Mouse (Mus musculus): ENCODE data around the gene Hpd. TPM values are rescaled to one million over a fixed set of nuclear protein-coding genes. Genes with fewer than 3 reads are reported as not detected.
"Not testable (repeated sequence)": the region's sequence is repeated elsewhere in the genome, so short reads cannot be mapped to it uniquely, and the experiment has no call there.

The Hpd gene
- not detected for total RNA-seq (2021)

- DNase-seq: no peak
- intact Hi-C loops (cut with DNase I): no loop called here
Measured at GRCm38 (mm10) chr5:123182651-123183050, at the start of gene Hpd. Gene Hpd (minus strand): TSS chr5:123182727.

DNA sequence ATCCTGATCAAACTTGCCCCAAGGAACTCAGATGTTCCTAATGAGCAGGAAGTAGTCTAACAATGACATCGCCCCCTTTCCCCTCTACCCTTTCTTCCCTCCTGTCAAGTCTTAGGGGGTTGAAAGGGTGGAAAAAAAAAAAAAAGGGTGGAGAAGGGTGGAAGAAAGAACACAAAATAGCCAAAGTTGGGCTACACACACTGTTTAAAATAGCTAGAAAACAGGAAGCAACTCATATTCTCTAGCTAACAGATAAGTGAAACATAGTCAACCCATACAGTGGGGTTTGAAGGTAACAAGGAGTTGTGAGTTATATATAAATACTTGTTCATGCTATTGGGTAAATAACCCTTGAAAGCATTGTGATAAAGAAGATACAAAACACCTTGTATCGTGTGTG is 49.7 kb upstream of the Hpd start:
- intact Hi-C loops (cut with DNase I): no loop called here
- DNase-seq: no peak

- no peak for DNase-seq
- intact Hi-C loops (cut with DNase I): no loop called here
Measured at GRCm38 (mm10) chr5:123229296-123229695, 46.8 kb upstream of the Hpd start.

GRCm38 (mm10) chr5:123228524-123228922 is 46.0 kb upstream of the Hpd start:
- no peak for DNase-seq
- intact Hi-C loops (cut with DNase I): no loop called here

- intact Hi-C loops (cut with DNase I): no loop called here
- peak; percentile 97 for DNase-seq
Measured at GRCm38 (mm10) chr5:123227762-123228523, 45.4 kb upstream of the Hpd start.

DNA sequence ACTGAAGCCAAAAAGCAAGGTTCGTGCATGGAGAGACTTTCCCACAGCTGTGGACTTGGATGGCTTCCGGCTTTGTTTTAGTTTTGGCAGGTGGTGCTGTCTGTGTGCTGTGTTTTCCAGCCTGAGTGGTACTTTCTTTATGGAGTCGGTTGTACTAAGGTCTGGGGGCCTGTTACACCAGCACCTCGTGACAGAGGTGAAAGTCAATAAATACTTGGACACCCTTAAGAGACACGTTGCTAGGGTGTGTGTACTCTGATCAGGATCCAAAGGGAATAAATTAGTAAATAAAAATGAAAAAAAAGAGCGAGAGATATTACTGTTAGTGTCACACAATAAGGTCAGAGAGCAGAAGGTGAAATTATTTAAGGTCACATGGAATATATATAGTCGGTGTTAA is 44.3 kb upstream of the Hpd start:
- intact Hi-C loops (cut with DNase I): no loop called here

DNA sequence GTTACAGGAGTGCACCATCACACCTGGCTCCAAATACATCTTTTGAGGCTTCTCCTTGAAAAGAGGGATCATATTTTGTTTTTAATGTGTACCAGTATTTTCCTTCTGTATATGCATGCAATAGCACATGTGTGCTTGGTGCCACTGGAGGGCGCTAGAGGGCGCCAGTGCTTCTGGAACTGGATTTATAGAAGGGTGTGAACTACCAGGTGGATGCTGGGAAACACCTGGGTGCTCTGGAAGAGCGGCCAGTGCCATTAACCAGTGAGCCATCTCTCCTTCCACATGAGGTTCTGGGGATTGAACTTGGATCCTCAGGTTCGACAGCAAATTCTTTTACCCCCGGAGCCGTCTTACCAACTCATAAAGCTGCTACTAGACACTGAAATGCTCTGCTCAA is 41.3 kb upstream of the Hpd start:
- intact Hi-C loops (cut with DNase I); DNase-seq: not testable (repeated sequence)

More for the DNA sequence above, 44.3 kb upstream of the Hpd start:
- DNase-seq: no peak

DNA sequence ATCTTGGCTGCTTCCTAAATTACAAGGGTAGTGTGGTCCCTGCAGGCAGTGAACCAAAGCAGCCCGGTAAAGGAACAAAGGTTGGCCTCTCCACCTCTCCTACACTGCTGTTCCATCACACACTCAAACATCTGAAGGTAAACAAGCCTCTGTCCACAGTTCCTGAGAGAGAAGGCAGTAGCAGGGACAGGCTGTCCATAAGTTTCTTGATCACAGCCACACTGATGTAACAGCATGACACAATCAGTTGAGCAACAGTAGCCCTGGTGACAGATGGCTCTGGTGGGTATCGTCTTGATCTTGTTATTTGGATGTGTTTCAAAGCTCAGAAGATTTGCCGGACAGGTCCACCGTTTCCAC is 40.5 kb upstream of the Hpd start:
- DNase-seq: peak; percentile 21
- intact Hi-C loops (cut with DNase I): no loop called here

DNA sequence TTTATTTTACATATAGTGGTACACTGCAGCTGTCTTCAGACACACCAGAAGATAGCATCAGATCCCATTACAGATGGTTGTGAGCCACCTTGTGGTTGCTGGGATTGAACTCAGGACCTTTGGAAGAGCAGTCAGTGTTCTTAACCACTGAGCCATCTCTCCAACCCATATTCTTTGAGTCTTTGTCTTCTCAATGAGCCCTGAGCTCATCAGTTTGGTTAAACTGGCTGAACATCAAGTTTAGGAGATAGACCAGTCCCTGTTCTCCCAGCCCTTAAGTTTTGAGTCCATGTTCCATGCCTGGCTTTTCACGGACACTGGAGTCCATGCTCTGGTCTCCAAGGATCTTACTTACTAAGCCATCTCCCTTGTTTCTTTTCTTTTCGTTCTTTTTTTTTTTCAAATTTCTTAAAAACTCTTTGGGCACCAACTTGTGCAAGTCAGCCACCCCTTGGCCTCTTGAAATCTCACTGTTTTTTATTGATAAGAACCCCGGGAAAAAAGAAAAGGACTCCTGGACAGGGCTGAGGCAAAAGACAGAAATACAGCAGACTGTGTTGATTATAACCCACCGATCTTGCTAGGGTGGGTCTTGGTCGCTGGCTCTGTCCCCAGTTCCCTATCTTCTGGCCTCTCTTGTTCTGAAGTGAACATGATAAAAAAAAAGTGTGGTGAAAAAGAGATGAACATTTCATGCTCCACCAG is 40.0 kb upstream of the Hpd start:
- intact Hi-C loops (cut with DNase I); DNase-seq: not testable (repeated sequence)

GRCm38 (mm10) chr5:123203591-123203990 is 21.1 kb upstream of the Hpd start:
- intact Hi-C loops (cut with DNase I); DNase-seq: not testable (repeated sequence)

- intact Hi-C loops (cut with DNase I); DNase-seq: not testable (repeated sequence)
Measured at GRCm38 (mm10) chr5:123202771-123203170, 20.2 kb upstream of the Hpd start.

GRCm38 (mm10) chr5:123201987-123202386 is 19.5 kb upstream of the Hpd start:
- DNase-seq: peak; percentile 51
- intact Hi-C loops (cut with DNase I): no loop called here

GRCm38 (mm10) chr5:123201523-123201892 is 19.0 kb upstream of the Hpd start:
- no peak for DNase-seq
- intact Hi-C loops (cut with DNase I): no loop called here

DNA sequence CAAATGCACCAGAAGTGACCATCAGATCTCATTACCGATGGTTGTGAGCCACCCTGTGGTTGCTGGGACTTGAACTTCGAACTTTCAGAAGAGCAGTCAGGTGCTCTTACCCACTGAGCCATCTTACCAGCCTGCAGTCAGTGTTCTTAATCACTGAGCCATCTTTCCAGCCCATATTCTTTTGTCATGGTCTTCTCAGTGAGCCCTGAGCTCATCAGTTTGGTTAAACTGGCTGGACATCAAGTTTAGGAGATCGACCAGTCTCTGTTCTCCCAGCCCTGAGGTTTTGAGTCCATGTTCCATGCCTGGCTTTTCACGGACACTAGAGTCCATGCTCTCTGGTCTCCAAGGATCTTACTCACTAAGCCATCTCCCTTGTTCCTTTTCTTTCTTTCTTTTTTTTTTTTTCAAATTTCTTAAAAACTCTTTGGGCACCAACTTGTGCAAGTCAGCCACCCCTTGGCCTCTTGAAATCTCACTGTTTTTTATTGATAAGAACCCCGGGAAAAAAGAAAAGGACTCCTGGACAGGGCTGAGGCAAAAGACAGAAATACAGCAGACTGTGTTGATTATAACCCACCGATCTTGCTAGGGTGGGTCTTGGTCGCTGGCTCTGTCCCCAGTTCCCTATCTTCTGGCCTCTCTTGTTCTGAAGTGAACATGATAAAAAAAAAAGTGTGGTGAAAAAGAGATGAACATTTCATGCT is 18.4 kb upstream of the Hpd start:
- intact Hi-C loops (cut with DNase I); DNase-seq: not testable (repeated sequence)

DNA sequence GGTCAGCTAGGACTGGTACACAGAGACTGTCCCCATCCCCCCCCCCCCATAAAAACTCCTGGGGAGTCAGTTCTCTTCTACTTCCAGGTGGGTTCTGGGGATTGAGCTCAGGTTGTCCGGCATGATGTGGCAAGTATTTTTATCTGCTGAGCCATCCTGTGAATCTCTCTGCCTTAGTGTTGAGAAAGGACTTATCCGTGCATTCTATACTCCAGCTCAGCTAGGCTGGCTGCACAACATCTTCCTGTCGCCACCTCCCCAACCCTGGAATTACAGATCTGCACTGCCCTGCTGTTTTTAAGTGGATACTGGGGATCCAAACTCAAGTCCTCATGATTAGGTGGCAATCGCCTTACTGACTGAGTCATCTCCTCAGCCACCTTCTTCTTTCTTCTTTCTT is 16.0 kb upstream of the Hpd start:
- DNase-seq: no peak
- intact Hi-C loops (cut with DNase I): no loop called here

DNA sequence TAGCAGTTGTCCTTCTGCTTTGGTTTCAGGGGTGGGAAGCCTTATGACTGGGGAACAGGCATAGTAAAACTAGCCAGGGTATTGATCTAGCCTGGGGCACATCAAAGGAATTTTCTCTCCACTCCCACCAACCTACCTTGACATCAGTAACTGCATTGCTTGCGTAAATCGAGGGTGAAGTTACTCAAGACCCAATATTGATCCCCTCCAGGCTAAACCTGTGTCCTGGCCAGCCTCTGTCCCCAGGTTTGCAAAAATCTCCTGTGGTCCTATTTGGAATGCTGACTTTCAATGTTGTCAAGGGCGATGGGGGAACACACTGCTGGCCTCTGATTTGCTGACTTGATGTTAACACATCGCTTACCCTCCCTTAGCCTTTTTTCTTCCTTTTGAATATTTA is 14.2 kb upstream of the Hpd start:
- intact Hi-C loops (cut with DNase I): no loop called here
- no peak for DNase-seq

DNA sequence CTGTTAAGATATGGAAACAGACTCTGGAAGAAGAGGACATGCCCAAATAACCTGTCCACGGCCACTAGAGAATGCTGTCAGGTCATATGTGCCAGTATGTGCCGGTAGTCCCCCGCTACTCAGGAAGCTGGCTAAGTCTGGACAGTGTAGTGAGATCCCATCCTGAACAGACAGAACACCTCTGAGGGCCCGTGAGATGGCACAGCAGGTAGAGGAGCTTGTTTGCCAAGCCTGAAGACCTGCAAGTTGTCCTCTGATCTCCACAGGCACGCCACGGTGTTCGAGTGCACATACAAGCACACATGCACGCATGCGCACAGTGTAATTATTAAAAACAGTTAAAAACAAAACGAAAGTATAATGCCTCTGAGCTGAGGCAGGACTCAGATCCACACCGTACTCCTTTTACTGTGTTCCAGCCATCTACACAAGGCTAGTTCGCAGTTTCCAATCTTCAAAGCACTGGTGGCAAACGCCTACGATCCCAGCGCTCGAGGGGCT is 13.0 kb upstream of the Hpd start:
- intact Hi-C loops (cut with DNase I): no loop called here
- DNase-seq: no peak

- intact Hi-C loops (cut with DNase I): no loop called here
- DNase-seq: no peak
Measured at GRCm38 (mm10) chr5:123194856-123195255, 12.3 kb upstream of the Hpd start.

GRCm38 (mm10) chr5:123193436-123193835 is 10.9 kb upstream of the Hpd start:
- DNase-seq: no peak
- intact Hi-C loops (cut with DNase I): no loop called here

DNA sequence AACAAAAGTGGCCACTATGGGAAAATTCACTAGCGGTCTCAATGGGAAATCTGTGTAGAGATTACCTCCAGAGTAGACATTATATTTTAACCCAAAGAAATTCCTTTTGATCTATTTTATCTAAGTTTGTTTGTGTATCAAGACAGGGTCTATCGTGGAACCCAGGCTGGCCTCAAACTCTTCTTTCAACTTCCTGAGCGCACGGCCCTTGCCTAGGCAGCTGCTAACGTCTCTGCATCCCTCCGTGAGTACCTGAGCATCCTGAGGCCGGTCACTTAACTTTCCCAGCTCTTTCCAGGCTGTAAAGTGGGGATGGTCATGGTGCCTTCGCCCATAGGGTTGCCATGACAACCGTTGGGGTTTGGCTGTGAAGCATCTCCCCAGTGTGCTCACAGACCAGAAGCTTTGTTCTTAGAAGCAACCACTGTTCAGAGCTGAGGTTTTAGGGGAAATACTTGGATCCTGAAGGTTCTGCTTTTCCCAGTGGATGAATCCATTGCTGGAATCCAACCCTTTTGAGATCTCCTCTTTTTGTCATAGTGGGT is 10.2 kb upstream of the Hpd start:
- DNase-seq: no peak
- intact Hi-C loops (cut with DNase I): no loop called here

GRCm38 (mm10) chr5:123191427-123191826 is 8.9 kb upstream of the Hpd start:
- DNase-seq: no peak
- intact Hi-C loops (cut with DNase I): no loop called here

Data from left cerebral cortex, postnatal 4 days (tissue).